Mouse (Mus musculus): ENCODE data around the gene Trabd2b.

- TF ChIP-seq CTCF (IDR thresholded peaks at IDR 0.05): no peak
- no peak for TF ChIP-seq EP300 (IDR thresholded peaks at IDR 0.05)
Measured at GRCm38 (mm10) chr4:114557731-114558130, 151.2 kb downstream of the Trabd2b start.

All from lung, postnatal 0 days (tissue).